Mouse (Mus musculus) cerebellum, postnatal 4 days (tissue): Measurements from ENCODE around the gene Fgfr2.
"Not testable (repeated sequence)": the region's sequence is repeated elsewhere in the genome, so short reads cannot be mapped to it uniquely, and the experiment has no call there.

Experiments
- DNase-seq, 2 experiments: peaks; one replicate each; pipeline ENCODE4 v3.0.0; 2022; ENCODE audit warnings: low spot score in 2 of 2, mixed read lengths in 1 of 2

Fgfr2 gene

GRCm38 (mm10) chr7:131391761-131392160 lies 1731.4 kb downstream of the Fgfr2 start:
- not testable (repeated sequence) for DNase-seq

GRCm38 (mm10) chr7:131371880-131372651 lies 1751.1 kb downstream of the Fgfr2 start:
- no peak for DNase-seq

GRCm38 (mm10) chr7:131371470-131371860 lies 1751.7 kb downstream of the Fgfr2 start:
- DNase-seq: no peak

GRCm38 (mm10) chr7:131370648-131371469 lies 1752.3 kb downstream of the Fgfr2 start, which contains the start of gene Pstk:
Pstk (plus strand) TSS chr7:131371141.
- DNase-seq: peak; percentile 67 to 87

DNA sequence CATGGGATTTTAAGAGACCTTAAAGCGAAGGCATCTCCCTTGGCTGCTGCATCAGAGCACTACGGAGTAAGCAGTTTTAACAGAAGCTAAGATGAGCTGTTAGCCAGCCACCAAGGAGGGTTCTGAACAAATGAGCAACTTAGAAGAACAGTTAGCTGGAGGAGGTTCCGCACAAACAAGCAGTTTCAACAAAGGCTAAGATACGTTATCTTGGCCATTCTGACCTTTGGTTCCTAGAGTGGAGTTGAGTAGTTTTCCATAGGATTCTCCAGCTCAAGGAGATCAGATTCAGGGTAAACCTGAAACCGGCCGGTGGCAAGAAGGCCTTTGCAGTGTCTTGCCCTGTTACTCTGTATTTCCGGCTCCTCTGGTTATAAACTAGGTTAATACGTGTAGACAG lies 1759.0 kb downstream of the Fgfr2 start:
- DNase-seq: no peak

DNA sequence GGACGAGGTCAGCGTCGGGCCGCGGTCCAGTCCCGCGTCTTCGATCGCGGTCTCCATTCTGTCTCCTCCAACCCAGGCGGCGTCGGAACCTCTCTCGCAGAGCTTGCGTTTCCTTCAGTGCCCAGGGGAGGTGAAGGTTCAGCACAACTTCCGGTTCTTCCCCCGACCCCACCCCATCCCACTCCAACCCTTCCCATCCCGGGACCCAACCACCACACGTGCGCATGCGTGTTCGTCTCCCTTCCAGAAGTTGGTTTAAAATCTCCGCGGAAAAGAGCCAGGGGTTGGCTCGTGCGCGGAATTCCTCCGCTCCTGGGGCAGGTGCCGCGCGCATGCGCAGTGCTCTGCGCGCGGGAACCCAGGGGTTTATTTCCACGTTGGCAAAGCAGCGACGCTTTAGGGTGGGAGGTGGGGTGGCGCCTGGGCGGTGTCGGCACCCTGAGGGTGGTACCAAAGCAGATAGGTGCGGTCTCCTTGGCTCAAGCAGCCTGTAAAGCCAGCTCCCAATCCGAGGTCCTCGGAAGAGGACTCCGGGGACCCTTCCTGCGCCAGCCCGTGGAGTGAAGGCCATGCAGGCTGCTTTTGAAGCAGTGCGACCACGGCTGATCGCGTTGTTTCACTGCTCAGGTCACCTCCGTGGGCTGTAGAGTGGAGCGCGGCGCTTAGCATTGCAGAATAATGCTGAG lies 1760.4 kb downstream of the Fgfr2 start, which contains the start of gene 2310057M21Rik:
Gene 2310057M21Rik, minus strand, starts transcription at position 145 of the 686 bp plus-strand sequence.
- peak; percentile 82 to 91 for DNase-seq

GRCm38 (mm10) chr7:131362269-131362614 lies 1760.9 kb downstream of the Fgfr2 start:
- DNase-seq: no peak

- no peak for DNase-seq
Observed at GRCm38 (mm10) chr7:131356105-131356504, 1767.0 kb downstream of the Fgfr2 start.

DNA sequence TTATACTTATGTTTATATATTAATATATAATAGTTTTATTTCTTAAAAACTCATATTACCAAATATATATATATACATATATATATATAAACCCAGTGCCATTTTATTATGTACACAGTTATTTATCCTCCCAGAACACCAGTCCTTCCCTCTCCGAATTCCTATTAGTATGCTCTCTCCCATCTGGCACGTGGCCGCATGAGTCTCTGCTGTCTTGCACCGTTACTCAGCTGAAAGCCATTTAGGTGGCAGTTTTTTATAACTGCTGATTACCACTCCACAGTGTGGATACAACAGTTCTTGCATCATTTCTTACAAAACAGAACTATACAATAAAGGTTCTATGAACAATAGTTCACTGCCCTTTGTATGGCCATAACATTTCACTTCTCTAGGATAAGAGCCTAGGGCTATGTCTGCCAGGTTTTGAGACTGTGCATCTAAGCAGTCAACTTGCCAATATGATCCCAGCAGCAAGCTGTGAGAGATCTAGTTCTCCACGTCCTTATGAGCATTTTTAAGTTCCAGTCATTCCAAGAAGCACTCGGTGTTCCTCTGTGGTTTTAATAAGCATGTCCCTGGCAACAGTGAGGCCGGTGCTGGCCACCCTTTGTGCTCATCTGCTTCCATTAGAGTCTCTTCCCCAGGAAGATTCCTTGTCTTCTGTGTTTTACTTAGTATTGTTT lies 1777.2 kb downstream of the Fgfr2 start:
- DNase-seq: no peak

DNA sequence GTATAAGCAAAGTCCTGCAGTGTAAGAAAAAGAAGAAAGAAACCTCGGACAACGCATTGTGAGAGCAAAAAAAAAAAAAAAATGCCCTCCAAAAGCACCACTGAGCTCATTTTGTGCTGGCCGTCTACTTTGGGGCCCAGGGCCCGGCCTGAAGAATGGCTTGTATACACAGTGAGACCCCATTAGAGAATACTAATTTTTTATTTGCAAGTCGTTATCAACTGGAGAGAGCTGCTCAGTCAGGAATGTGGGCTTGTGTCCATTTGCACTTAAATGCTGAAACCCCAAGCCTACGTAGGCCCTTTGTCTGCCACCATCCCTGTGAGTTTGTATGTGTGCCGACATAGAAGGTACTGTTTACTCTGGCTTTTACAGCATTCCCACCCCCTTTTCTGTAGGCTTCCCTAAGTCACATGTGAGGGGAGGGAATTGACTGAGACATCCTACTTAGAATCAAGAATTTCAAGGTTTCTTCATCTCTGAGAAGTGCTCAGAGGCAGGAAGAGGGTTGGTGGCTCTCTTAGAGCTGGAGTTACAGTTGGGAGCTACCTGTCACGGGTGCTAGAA lies 1785.6 kb downstream of the Fgfr2 start:
- no peak for DNase-seq

DNA sequence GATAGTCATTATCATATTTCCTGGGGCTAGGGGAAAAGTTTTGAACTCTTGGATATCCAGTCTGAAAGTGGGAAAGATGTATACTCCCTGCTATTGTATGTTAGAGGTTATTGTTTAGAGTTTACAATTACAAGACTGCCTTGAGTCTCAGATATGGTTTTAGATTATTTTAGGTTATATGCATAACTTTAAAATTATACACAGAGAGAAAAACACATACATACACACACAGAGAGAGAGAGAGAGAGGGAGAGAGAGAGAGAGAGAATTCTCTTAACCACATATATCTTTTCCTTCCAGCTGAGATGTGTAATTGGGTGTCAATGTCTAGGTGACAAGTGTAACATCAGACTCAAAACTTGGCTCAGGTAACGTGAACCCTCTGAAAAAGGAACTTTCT lies 1789.6 kb downstream of the Fgfr2 start, which contains the start of gene Fam24a:
Gene Fam24a, plus strand, starts transcription at position 301 of the 400 bp plus-strand sequence.
- no peak for DNase-seq

GRCm38 (mm10) chr7:131331688-131332087 lies 1791.5 kb downstream of the Fgfr2 start:
- DNase-seq: no peak

GRCm38 (mm10) chr7:131329416-131329815 lies 1793.7 kb downstream of the Fgfr2 start, which contains the start of gene Fam24b:
Fam24b (minus strand) TSS chr7:131329516.
- DNase-seq: no peak

- DNase-seq: no peak
Observed at GRCm38 (mm10) chr7:131327054-131327453, 1796.1 kb downstream of the Fgfr2 start.

DNA sequence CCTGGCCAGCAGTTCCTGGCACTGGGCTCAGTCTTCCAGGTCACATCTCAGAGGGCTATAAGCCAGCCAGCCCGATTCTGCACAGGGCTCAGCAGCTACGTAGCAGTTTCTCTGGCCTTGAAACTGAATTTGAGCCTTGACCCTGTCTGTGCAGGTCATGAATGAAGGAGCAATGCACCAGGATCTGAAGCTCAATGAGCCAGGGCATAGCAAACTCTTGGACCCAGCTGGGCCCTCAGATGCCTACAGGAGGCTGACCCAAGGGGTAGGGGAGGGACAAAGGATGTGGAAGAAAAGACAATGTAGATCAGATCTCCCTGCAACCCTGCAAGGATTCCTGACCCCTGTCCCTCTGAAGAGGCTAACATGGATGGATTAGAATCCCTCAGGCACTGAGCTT lies 1801.0 kb downstream of the Fgfr2 start, which contains the start of gene Cuzd1:
Gene Cuzd1, minus strand, starts transcription at position 101 of the 400 bp plus-strand sequence.
- no peak for DNase-seq

- DNase-seq: no peak
Observed at GRCm38 (mm10) chr7:131318340-131318739, 1804.8 kb downstream of the Fgfr2 start.

- no peak for DNase-seq
Observed at GRCm38 (mm10) chr7:131317587-131317986, 1805.6 kb downstream of the Fgfr2 start.

DNA sequence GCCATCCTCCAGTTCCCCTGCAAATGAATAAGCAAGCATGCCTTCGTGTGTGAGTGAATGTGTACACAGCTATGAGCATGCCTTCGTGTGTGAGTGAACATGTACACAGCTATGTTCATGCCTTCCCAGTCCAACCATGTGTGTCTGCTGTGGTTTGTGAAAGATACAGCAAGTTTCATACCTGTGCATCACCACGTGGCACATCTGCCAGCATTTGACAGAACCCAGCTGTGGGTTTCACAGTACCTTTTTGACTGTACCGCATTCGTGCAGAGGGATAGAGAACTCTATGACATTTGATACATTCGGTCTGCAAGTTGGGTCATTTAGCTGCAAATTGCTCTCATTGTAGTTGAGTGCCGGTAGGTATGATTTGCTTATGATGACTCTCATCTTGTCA lies 1808.7 kb downstream of the Fgfr2 start:
- no peak for DNase-seq

DNA sequence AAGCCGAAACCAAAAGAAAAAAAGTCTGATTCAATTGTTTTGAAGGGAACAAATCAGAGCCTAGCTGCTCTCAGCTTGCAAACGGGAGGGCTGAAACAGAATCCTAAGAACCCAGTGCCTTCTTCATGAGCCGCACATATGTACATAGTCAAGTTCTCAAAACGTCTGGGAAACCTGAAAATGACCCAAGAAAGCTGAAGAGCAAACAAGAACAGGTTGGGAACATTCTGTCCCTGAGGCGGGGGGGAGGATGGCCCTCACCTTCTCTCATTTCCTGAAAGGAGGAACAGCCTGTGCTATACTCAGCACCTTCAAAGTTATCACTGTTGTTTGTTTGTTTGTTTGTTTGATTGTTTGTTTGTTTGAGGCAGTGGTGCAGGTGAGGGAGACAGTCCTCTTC lies 1816.4 kb downstream of the Fgfr2 start:
- DNase-seq: no peak

DNA sequence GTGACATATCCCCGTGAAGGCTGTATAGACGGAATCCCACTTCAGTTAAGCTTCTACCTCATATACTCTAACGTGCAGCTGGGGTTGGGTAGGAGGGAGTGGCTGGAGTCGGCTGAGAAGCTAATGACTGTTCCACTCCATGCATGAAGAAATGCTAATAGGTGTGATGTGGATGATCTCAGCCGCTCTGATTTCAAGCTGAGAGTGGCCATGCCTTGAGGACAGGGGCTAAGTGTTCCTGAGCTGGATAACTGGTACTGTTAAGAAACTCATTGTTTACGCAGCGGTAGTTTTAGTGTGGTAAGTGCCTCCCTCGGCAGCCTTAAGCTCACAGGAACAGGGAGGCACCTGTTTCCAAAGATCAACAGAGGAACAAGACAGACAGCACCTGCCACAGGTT lies 1819.8 kb downstream of the Fgfr2 start:
- DNase-seq: no peak

DNA sequence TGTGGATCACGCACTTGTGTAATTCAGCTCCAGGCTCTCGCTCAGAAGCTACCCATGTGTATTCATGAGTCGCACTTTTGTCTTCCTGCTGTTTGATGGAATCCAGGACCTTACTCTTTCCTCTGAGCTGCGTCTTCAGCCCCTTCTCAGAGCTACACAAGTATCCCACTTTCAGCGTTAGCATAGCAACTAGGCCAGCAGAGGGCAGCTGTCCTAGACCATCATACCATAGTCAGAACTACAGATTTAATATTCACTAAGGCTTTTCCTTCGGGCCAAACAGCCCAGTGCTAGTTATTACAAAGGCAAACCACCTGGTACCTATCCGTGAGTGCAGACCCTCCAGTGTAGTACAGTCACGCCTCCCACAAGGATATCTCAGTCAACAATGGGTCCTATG lies 1826.0 kb downstream of the Fgfr2 start:
- DNase-seq: no peak
